In genomic region chr8:125595571-125596508, GRCm38 (mm10) we compare ENCODE assay signal across 8 mouse cellular contexts. TPM values are rescaled to one million over a fixed set of nuclear protein-coding genes. Genes with fewer than 3 reads are reported as not detected.
DNase-seq lines count a peak whose midpoint lies in the region; ATAC-seq and TF ChIP-seq lines count a peak whose summit lies in the region.
"Had no signal": no experiment of that assay in that cellular context is flagged by ENCODE, and none has a peak within 500 bp of the region (broad histone marks: within the 10 kb centered on the region; RNA-seq: fewer than 3 reads in every experiment).

No protein-coding gene starts in this region.

- no peak overlapping the region for H3K9ac ChIP-seq in midbrain, postnatal 0 days (replicated peaks; ENCODE audit: low read length, poor library complexity, severe bottlenecking)
- no peak overlapping the region for H3K9ac ChIP-seq in midbrain, embryonic 16.5 days (ENCODE audit: low read depth, low read length)
- no peak overlapping the region for H3K9ac ChIP-seq in embryonic facial prominence, embryonic 13.5 days
- no peak overlapping the region for H3K9ac ChIP-seq in lung, embryonic 16.5 days (ENCODE audit: low read length)
- H3K9ac ChIP-seq: liver, embryonic 13.5 days had no signal

- no peaks in the 10 kb centered on the region for H3K27me3 ChIP-seq in midbrain, postnatal 0 days (ENCODE audit: insufficient read depth, low read length)
- H3K27me3 ChIP-seq in midbrain, embryonic 16.5 days (ENCODE audit: control insufficient read depth, insufficient read depth, low read depth, low read length) = no peaks in the 10 kb centered on the region
- H3K27me3 ChIP-seq in embryonic facial prominence, embryonic 13.5 days = no peaks in the 10 kb centered on the region
- no peaks in the 10 kb centered on the region for H3K27me3 ChIP-seq in lung, embryonic 16.5 days (ENCODE audit: control insufficient read depth, insufficient read depth, low read depth, low read length)
- H3K27me3 ChIP-seq: liver, embryonic 13.5 days had no signal

- H3K36me3 ChIP-seq in midbrain, postnatal 0 days (ENCODE audit: insufficient read depth, low read length) = no peaks in the 10 kb centered on the region
- no peaks in the 10 kb centered on the region for H3K36me3 ChIP-seq in midbrain, embryonic 16.5 days (ENCODE audit: control insufficient read depth, insufficient read depth, low read length)
- no peaks in the 10 kb centered on the region for H3K36me3 ChIP-seq in embryonic facial prominence, embryonic 13.5 days
- H3K36me3 ChIP-seq in lung, embryonic 16.5 days (ENCODE audit: control insufficient read depth, insufficient read depth, low read length) = no peaks in the 10 kb centered on the region
- H3K36me3 ChIP-seq: liver, embryonic 13.5 days had no signal

- no peak for TF ChIP-seq CTCF in midbrain, postnatal 0 days (IDR thresholded peaks at IDR 0.05)
- TF ChIP-seq CTCF in bone marrow macrophage, adult 2 months (IDR thresholded peaks at IDR 0.05; ENCODE audit: low read depth, low read length) = no peak

- no peak for TF ChIP-seq POLR2A in bone marrow macrophage, adult 2 months (IDR thresholded peaks at IDR 0.05; ENCODE audit: borderline replicate concordance, low read depth, low read length)

- no peaks in the 10 kb centered on the region for H3K4me1 ChIP-seq in midbrain, postnatal 0 days (ENCODE audit: insufficient read depth, low read length)
- no peaks in the 10 kb centered on the region; the same call in 1 of the 2 replicates for H3K4me1 ChIP-seq in midbrain, embryonic 16.5 days (ENCODE audit: control insufficient read depth, insufficient read depth, low read length)
- peaks cover 39% of the 10 kb centered on the region for H3K4me1 ChIP-seq in bone marrow macrophage, adult 2 months (ENCODE audit: control insufficient read depth, insufficient read depth, low read length)
- peaks cover 24% of the 10 kb centered on the region for H3K4me1 ChIP-seq in embryonic facial prominence, embryonic 13.5 days
- peaks cover 9% of the 10 kb centered on the region for H3K4me1 ChIP-seq in lung, embryonic 16.5 days (replicated peaks; ENCODE audit: control insufficient read depth, insufficient read depth, low read length)

- H3K27ac ChIP-seq in midbrain, postnatal 0 days (ENCODE audit: low read depth, low read length) = no peak overlapping the region
- H3K27ac ChIP-seq in midbrain, embryonic 16.5 days (ENCODE audit: low read length) = no peak overlapping the region
- H3K27ac ChIP-seq in bone marrow macrophage, adult 2 months (ENCODE audit: insufficient read depth, low read depth, low read length) = peak overlapping the region; percentile 25; the same call in 1 of the 2 replicates
- H3K27ac ChIP-seq in embryonic facial prominence, embryonic 13.5 days = peak overlapping the region; percentile 44; the same call in 1 of the 2 replicates
- no peak overlapping the region for H3K27ac ChIP-seq in lung, embryonic 16.5 days (ENCODE audit: low read length)
- H3K27ac ChIP-seq: liver, embryonic 13.5 days had no signal

- 60% methylated on average over 17 of the region's 17 CpGs for WGBS in midbrain, postnatal 0 days
- 61% methylated on average over 17 of the region's 17 CpGs for WGBS in midbrain, embryonic 16.5 days
- WGBS in embryonic facial prominence, embryonic 13.5 days = 29% methylated on average over 17 of the region's 17 CpGs
- WGBS in lung, embryonic 16.5 days = 38% methylated on average over 17 of the region's 17 CpGs

- no peak for ATAC-seq in midbrain, postnatal 0 days (ENCODE audit: low FRiP score)
- no peak for ATAC-seq in midbrain, embryonic 16.5 days
- no peak for ATAC-seq in embryonic facial prominence, embryonic 13.5 days (ENCODE audit: insufficient number of reproducible peaks, insufficient read depth, low FRiP score, low TSS enrichment, low read depth)
- peak; percentile 28; the same call in 1 of the 2 replicates for ATAC-seq in lung, embryonic 16.5 days (ENCODE audit: low read depth)

- no peak overlapping the region for H3K4me2 ChIP-seq in midbrain, postnatal 0 days (ENCODE audit: low read depth, low read length, poor library complexity, severe bottlenecking)
- no peak overlapping the region for H3K4me2 ChIP-seq in midbrain, embryonic 16.5 days (ENCODE audit: low read length)
- H3K4me2 ChIP-seq in embryonic facial prominence, embryonic 13.5 days = peak overlapping the region; percentile 9; the same call in 1 of the 2 replicates
- no peak overlapping the region; the same call in 1 of the 2 replicates for H3K4me2 ChIP-seq in lung, embryonic 16.5 days (ENCODE audit: low read depth, low read length)
- H3K4me2 ChIP-seq: liver, embryonic 13.5 days had no signal

- H3K9me3 ChIP-seq in midbrain, postnatal 0 days (ENCODE audit: low read length) = no peaks in the 10 kb centered on the region
- no peaks in the 10 kb centered on the region for H3K9me3 ChIP-seq in midbrain, embryonic 16.5 days (replicated peaks; ENCODE audit: control insufficient read depth, low read length, poor library complexity, severe bottlenecking)
- H3K9me3 ChIP-seq in embryonic facial prominence, embryonic 13.5 days = no peaks in the 10 kb centered on the region
- no peaks in the 10 kb centered on the region for H3K9me3 ChIP-seq in lung, embryonic 16.5 days (ENCODE audit: control insufficient read depth, low read length)
- H3K9me3 ChIP-seq: liver, embryonic 13.5 days had no signal

- no peak overlapping the region for H3K4me3 ChIP-seq in midbrain, postnatal 0 days (ENCODE audit: low read depth, low read length)
- H3K4me3 ChIP-seq in midbrain, embryonic 16.5 days (ENCODE audit: low read depth, low read length) = no peak overlapping the region
- H3K4me3 ChIP-seq in bone marrow macrophage, adult 2 months (ENCODE audit: insufficient read depth, low read length) = no peak overlapping the region
- H3K4me3 ChIP-seq in embryonic facial prominence, embryonic 13.5 days = no peak overlapping the region
- H3K4me3 ChIP-seq in lung, embryonic 16.5 days (ENCODE audit: low read length) = no peak overlapping the region
- H3K4me3 ChIP-seq: liver, embryonic 13.5 days had no signal

- peak; percentile 87 for DNase-seq in midbrain, postnatal 0 days (ENCODE audit: low spot score)
- DNase-seq in T-cell, adult 2 months (ENCODE audit: low spot score) = no peak
- no peak for DNase-seq in frontal cortex, adult 2 months (ENCODE audit: extremely low spot score in 1 of 2, low spot score in 1 of 2)
- DNase-seq: liver, embryonic 13.5 days had no signal

RNA-seq across cellular contexts. Expression of gene Sipa1l2, which starts 26.2 kb away (rescaled TPM):
- total RNA-seq in midbrain, postnatal 0 days (2014; rRNA removed) = 52.6 and 53.7 TPM in 2 replicates
- 8.8 and 10.1 TPM in 2 replicates for polyA plus RNA-seq in midbrain, postnatal 0 days (2015; fragmentation: Nextera tagmentation; extraction: Ambion mirVana)
- polyA plus RNA-seq in midbrain, embryonic 16.5 days (2015; fragmentation: Nextera tagmentation; extraction: Ambion mirVana) = 21.7 and 26.2 TPM in 2 replicates
- 7.1 and 9.1 TPM in 2 replicates for polyA plus RNA-seq in bone marrow macrophage, adult 2 months (2012; ENCODE audit: insufficient read depth, insufficient read length, missing spikeins)
- 17.9 and 18.0 TPM in 2 replicates for polyA plus RNA-seq in embryonic facial prominence, embryonic 13.5 days (2015; fragmentation: Nextera tagmentation; extraction: Ambion mirVana)
- polyA plus RNA-seq in lung, embryonic 16.5 days (2015; fragmentation: Nextera tagmentation; extraction: Ambion mirVana) = 13.3 and 14.2 TPM in 2 replicates
- 26.7 and 29.7 TPM in 2 replicates for polyA plus RNA-seq in frontal cortex, adult 2 months (2012; rRNA removed)

Comparison
In these comparisons a context has a peak if more than half of its experiments do, and no peak if none do; other contexts are left out.
1. H3K27ac ChIP-seq: peak in bone marrow macrophage, adult 2 months (single experiment) and embryonic facial prominence, embryonic 13.5 days (single experiment); none in midbrain, postnatal 0 days (single experiment), midbrain, embryonic 16.5 days (single experiment) and lung, embryonic 16.5 days (single experiment).